Mouse (Mus musculus) ES-Bruce4 (cell line): Measurements from ENCODE around the gene Rho. TPM values are rescaled to one million over a fixed set of nuclear protein-coding genes. Genes with fewer than 3 reads are reported as not detected.
A peak's percentile ranks its signal among the peaks of the same experiment; 100 is the strongest.

ENCODE experiments used
- H3K27ac ChIP-seq: 2 replicates; pipeline ENCODE4 v1.5.1; 2012; ENCODE audit warnings: low read length, inconsistent platforms; ENCODE audit not compliant: insufficient read depth
- H3K27me3 ChIP-seq: 2 replicates; pipeline ENCODE4 v1.6.1; 2012; ENCODE audit warnings: mild to moderate bottlenecking, low read length, inconsistent platforms; ENCODE audit not compliant: control insufficient read depth, poor library complexity, insufficient read depth, severe bottlenecking
- H3K36me3 ChIP-seq: 2 replicates; pipeline ENCODE4 v1.6.1; 2012; ENCODE audit warnings: inconsistent platforms, mild to moderate bottlenecking, low read length, moderate library complexity; ENCODE audit not compliant: control insufficient read depth, poor library complexity, insufficient read depth, severe bottlenecking
- H3K4me1 ChIP-seq: one replicate; pipeline ENCODE4 v1.8.1; 2011; ENCODE audit warnings: low read length; ENCODE audit not compliant: control insufficient read depth, insufficient read depth
- H3K4me3 ChIP-seq: 2 replicates; pipeline ENCODE4 v1.5.1; 2011; ENCODE audit warnings: low read depth, mild to moderate bottlenecking, low read length
- H3K9ac ChIP-seq: 2 replicates; pipeline ENCODE4 v1.6.1; 2012; ENCODE audit warnings: low read depth, mild to moderate bottlenecking, inconsistent platforms; ENCODE audit not compliant: poor library complexity, severe bottlenecking
- H3K9me3 ChIP-seq: replicated peaks from 2 replicates; pipeline ENCODE4 v1.6.1; 2012; ENCODE audit warnings: mild to moderate bottlenecking, low read length, inconsistent platforms; ENCODE audit not compliant: control insufficient read depth, poor library complexity, insufficient read depth, severe bottlenecking
- CTCF ChIP-seq: IDR thresholded peaks from one replicate; pipeline ENCODE4 v1.8.1; 2011; ENCODE audit warnings: low read depth, low read length
- EP300 ChIP-seq: IDR thresholded peaks from 2 replicates; pipeline ENCODE4 v1.6.1; 2011; ENCODE audit warnings: low read depth, low read length; ENCODE audit not compliant: insufficient read depth
- POLR2A ChIP-seq: IDR thresholded peaks from one replicate; pipeline ENCODE4 v1.8.1; 2011; ENCODE audit warnings: low read length; ENCODE audit not compliant: insufficient read depth
- polyA plus RNA-seq: library from polyadenylated mRNA; stranded (reverse); fragments of >200 nt; gene quantifications from 2 replicates; pipeline ENCODE4 v1.2.4, GENCODE M21; 2011; ENCODE audit warnings: low read depth; ENCODE audit not compliant: missing spikeins, insufficient read depth, insufficient read length

Gene Rho
- polyA plus RNA-seq, 1 experiment = 0.46 TPM

- no peaks in the 10 kb centered on the region for H3K36me3 ChIP-seq
- H3K4me3 ChIP-seq = no peak overlapping the region
Measured at GRCm38 (mm10) chr6:115959151-115959691, 27.7 kb downstream of the Rho start.

DNA sequence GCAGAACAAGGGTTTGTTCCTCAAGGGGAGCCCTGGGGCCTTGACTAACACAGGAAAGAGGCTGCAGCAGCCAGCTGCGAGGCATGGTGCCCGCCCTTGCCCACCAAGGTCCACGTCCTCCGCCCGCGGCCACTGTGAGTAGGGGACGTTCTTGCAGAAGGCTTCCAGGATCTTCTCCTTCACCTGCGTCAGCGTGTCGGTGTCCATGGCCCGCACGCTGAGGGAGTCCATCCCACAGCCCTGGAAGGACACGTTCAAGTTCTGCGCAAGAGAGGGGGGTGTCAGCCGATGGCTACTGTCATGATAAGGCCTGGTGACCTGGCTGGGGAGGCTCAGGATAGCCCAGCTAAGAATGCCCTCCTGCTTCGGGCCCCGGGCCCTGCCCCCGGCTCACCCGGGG is 28.8 kb downstream of the Rho start:
- H3K27ac ChIP-seq = no peak overlapping the region
- H3K4me3 ChIP-seq = no peak overlapping the region
- no peak overlapping the region for H3K9ac ChIP-seq
- no peaks in the 10 kb centered on the region for H3K9me3 ChIP-seq
- no peaks in the 10 kb centered on the region for H3K4me1 ChIP-seq
- H3K36me3 ChIP-seq = no peaks in the 10 kb centered on the region
- TF ChIP-seq POLR2A (no peak), CTCF (no peak), EP300 (no peak)
- H3K27me3 ChIP-seq = no peaks in the 10 kb centered on the region

More at GRCm38 (mm10) chr6:115959151-115959691, 27.7 kb downstream of the Rho start:
- TF ChIP-seq POLR2A (no peak), CTCF (no peak), EP300 (no peak)
- no peaks in the 10 kb centered on the region for H3K4me1 ChIP-seq
- H3K9ac ChIP-seq = no peak overlapping the region
- H3K27me3 ChIP-seq = no peaks in the 10 kb centered on the region
- H3K9me3 ChIP-seq = no peaks in the 10 kb centered on the region
- no peak overlapping the region for H3K27ac ChIP-seq

DNA sequence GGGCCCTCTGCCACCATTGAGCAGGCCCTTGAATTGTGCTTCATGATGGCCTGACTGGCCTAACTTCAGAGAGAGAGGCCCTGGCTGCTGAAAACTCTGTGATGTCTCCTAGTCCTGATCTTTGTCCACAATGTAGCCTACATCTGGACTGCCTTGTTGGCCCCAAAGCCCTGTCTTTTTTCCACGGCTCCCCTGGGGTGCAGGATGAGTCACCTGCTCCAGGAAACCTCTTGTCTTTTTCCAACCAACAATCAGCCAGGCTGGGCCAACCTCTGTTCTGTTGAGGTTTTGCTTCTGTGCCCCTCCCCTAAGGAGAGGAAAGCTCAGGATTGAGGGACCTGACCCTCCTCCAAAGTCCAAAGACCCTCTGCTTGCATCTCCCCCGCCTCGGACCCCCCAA is 30.2 kb downstream of the Rho start:
- H3K9ac ChIP-seq = no peak overlapping the region
- H3K27ac ChIP-seq = no peak overlapping the region
- H3K27me3 ChIP-seq = no peaks in the 10 kb centered on the region
- H3K9me3 ChIP-seq = no peaks in the 10 kb centered on the region
- no peak for TF ChIP-seq EP300
- TF ChIP-seq CTCF = no peak
- TF ChIP-seq POLR2A = no peak
- no peak overlapping the region for H3K4me3 ChIP-seq
- no peaks in the 10 kb centered on the region for H3K36me3 ChIP-seq
- H3K4me1 ChIP-seq = no peaks in the 10 kb centered on the region

GRCm38 (mm10) chr6:115962439-115963085 is 31.0 kb downstream of the Rho start:
- Histone ChIP-seq H3K4me1 (no peaks in the 10 kb centered on the region), H3K36me3 (no peaks in the 10 kb centered on the region), H3K9me3 (no peaks in the 10 kb centered on the region), H3K27ac (no peak overlapping the region), H3K27me3 (no peaks in the 10 kb centered on the region), H3K9ac (no peak overlapping the region), H3K4me3 (no peak overlapping the region)
- TF ChIP-seq EP300 = no peak
- peak; percentile 82 for TF ChIP-seq CTCF

DNA sequence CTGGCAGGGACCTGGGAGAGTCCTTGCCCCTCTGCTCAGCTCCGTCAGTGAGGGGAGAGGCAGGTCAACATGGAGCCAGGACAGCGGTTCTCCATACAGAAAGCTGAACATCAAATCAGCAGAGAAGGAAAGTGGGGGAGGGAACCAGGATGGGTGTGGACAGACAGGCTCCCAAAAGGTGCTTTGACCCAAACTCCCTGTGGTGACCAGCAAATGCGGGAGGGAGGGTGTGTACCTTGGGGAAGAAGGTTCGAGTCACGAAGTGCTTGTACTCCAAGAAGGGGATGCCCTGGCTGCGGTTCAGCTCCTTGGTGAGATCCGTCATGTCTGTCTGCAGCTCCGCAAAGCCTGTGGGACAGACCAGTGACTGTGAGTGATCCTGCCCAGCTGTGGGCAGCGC is 32.1 kb downstream of the Rho start:
- Histone ChIP-seq H3K36me3 (no peaks in the 10 kb centered on the region), H3K4me1 (no peaks in the 10 kb centered on the region), H3K27me3 (no peaks in the 10 kb centered on the region), H3K4me3 (no peak overlapping the region), H3K9ac (no peak overlapping the region), H3K27ac (no peak overlapping the region), H3K9me3 (no peaks in the 10 kb centered on the region)
- TF ChIP-seq POLR2A (no peak), CTCF (no peak), EP300 (no peak)

DNA sequence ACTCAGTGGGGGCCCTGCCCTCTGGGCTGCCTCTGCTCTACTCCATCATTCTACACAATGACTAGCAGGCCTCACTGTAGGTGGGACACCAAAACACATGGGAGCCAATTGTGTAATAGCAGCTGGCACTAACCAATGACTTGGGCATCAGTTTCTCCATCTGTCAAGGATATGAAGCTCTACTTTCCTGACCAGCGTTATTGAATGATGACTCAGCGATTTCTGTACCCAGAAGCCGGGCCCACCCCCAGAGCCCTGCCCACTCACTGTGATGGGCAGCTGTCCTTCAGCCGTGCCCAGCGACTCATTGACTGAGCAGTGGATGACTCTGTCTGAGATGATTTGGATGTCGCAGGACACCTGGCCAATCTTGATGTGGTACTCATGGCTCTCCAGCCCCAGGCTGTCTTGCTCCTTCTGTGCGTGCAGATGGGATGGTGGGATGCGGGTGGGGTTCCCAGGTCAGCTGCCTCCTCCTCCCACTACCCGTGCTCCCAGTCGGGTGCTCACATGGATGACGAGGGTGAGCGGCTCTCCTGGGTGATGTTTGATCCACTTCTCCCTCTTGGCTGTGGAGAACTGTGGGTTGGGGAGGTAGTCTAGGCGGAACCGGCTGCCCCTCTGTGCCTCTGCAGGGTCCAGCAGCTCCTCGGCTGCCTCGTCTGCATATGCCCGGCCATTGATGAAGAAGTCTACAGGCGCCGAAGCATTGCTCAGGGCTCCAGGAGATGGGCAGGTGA is 34.8 kb downstream of the Rho start:
- Histone ChIP-seq H3K4me3 (no peak overlapping the region), H3K27me3 (no peaks in the 10 kb centered on the region), H3K9ac (no peak overlapping the region), H3K36me3 (no peaks in the 10 kb centered on the region), H3K4me1 (no peaks in the 10 kb centered on the region), H3K27ac (no peak overlapping the region), H3K9me3 (no peaks in the 10 kb centered on the region)
- TF ChIP-seq EP300 (no peak), CTCF (no peak)
